Mouse (Mus musculus) Patski (cell line): ENCODE measurements around the gene Sec14l3. TPM values are rescaled to one million over a fixed set of nuclear protein-coding genes. Genes with fewer than 3 reads are reported as not detected.

ENCODE experiments used
- ATAC-seq: fragments of 100-300 bp; one replicate; pipeline ENCODE4 v1.8.0; 2021
- CTCF ChIA-PET: fragments of 350-600 bp; sonication (Branson Sonifier 250); formaldehyde crosslinking; loops from one replicate; lab custom pipeline; 2022; ENCODE audit warnings: inconsistent platforms; lab: Charles Lee
- POLR2A ChIA-PET: fragments of 350-600 bp; sonication (Branson Sonifier 250); formaldehyde crosslinking; loops from one replicate; lab custom pipeline; 2022; ENCODE audit warnings: antibody characterized with exemption, inconsistent platforms; lab: Charles Lee
- DNase-seq: peaks from one replicate; pipeline ENCODE4 v3.0.0-alpha.2; 2011; ENCODE audit warnings: low read depth, low spot score
- H3K27me3 ChIP-seq: fragments of 371-371 bp; one replicate; pipeline ENCODE4 v1.5.1; 2021
- CTCF ChIP-seq: fragments of 100-300 bp; IDR thresholded peaks from one replicate; pipeline ENCODE4 v1.5.1; 2021
- in situ Hi-C: fragments of 300-500 bp; cut with MboI; formaldehyde crosslinking; loops from 3 replicates; pipeline ENCODE4 v1.11.1; 2018; ENCODE audit warnings: low pct_unique_long_range_greater_than_20kb, mixed read lengths
- polyA plus RNA-seq: library from polyadenylated mRNA; unstranded; gene quantifications from one replicate; pipeline ENCODE4 v1.2.3, GENCODE M21; 2021

Sec14l3 gene
- polyA plus RNA-seq, 1 experiment from 2014 or later = not detected

GRCm38 (mm10) chr11:4034169-4034568, 30.5 kb upstream of the Sec14l3 start:
- ChIA-PET CTCF (no interaction called here), POLR2A (no interaction called here)
- peaks cover 15% of the 10 kb centered on the region for H3K27me3 ChIP-seq
- ATAC-seq (no peak), DNase-seq (no peak)
- in situ Hi-C loops = loop anchor here (25.0 kb wide), 1 partner anchor 928 kb away; no protein-coding TSS in a partner anchor
- no peak for TF ChIP-seq CTCF

GRCm38 (mm10) chr11:4035116-4035892, 29.3 kb upstream of the Sec14l3 start:
- in situ Hi-C loops = loop anchor here (25.0 kb wide), 1 partner anchor 927 kb away; no protein-coding TSS in a partner anchor
- peaks cover 4% of the 10 kb centered on the region for H3K27me3 ChIP-seq
- POLR2A ChIA-PET = no interaction called here
- DNase-seq (no peak), ATAC-seq (no peak)
- TF ChIP-seq CTCF = no peak
- CTCF ChIA-PET = no interaction called here

GRCm38 (mm10) chr11:4035916-4036315, 28.7 kb upstream of the Sec14l3 start:
- CTCF ChIA-PET = no interaction called here
- POLR2A ChIA-PET = no interaction called here
- in situ Hi-C loops = loop anchor here (25.0 kb wide), 1 partner anchor 926 kb away; no protein-coding TSS in a partner anchor
- H3K27me3 ChIP-seq = no peaks in the 10 kb centered on the region
- no peak for DNase-seq
- no peak for TF ChIP-seq CTCF
- ATAC-seq = no peak

GRCm38 (mm10) chr11:4036365-4037084, 28.1 kb upstream of the Sec14l3 start:
- CTCF ChIA-PET = no interaction called here
- in situ Hi-C loops = loop anchor here (25.0 kb wide), 1 partner anchor 926 kb away; no protein-coding TSS in a partner anchor
- POLR2A ChIA-PET = no interaction called here
- TF ChIP-seq CTCF = no peak
- ATAC-seq (no peak), DNase-seq (no peak)
- peaks cover 4% of the 10 kb centered on the region for H3K27me3 ChIP-seq

- in situ Hi-C loops = loop anchor here (25.0 kb wide), 1 partner anchor 922 kb away; no protein-coding TSS in a partner anchor
- POLR2A ChIA-PET = no interaction called here
- no peak for TF ChIP-seq CTCF
- CTCF ChIA-PET = interaction anchor here (1.1 kb wide), 1 partner anchor 40 kb away, joined by 3 read pairs; no protein-coding TSS in a partner anchor
- H3K27me3 ChIP-seq = peaks cover 21% of the 10 kb centered on the region
- DNase-seq (no peak), ATAC-seq (no peak)
Measured at GRCm38 (mm10) chr11:4039951-4040350, 24.7 kb upstream of the Sec14l3 start.

GRCm38 (mm10) chr11:4041123-4041625, 23.5 kb upstream of the Sec14l3 start:
- DNase-seq = no peak
- no peak for TF ChIP-seq CTCF
- ATAC-seq = no peak
- peaks cover 21% of the 10 kb centered on the region for H3K27me3 ChIP-seq
- POLR2A ChIA-PET = no interaction called here
- in situ Hi-C loops = loop anchor here (25.0 kb wide), 1 partner anchor 921 kb away; no protein-coding TSS in a partner anchor
- CTCF ChIA-PET = no interaction called here

GRCm38 (mm10) chr11:4043081-4043480, 21.6 kb upstream of the Sec14l3 start:
- CTCF ChIA-PET = no interaction called here
- H3K27me3 ChIP-seq = peaks cover 31% of the 10 kb centered on the region
- in situ Hi-C loops = loop anchor here (25.0 kb wide), 1 partner anchor 919 kb away; no protein-coding TSS in a partner anchor
- ATAC-seq (no peak), DNase-seq (no peak)
- POLR2A ChIA-PET = no interaction called here
- TF ChIP-seq CTCF = no peak

- in situ Hi-C loops = loop anchor here (25.0 kb wide), 1 partner anchor 916 kb away; no protein-coding TSS in a partner anchor
Measured at GRCm38 (mm10) chr11:4046526-4046925, 18.1 kb upstream of the Sec14l3 start.

GRCm38 (mm10) chr11:4047766-4048165, 16.9 kb upstream of the Sec14l3 start:
- H3K27me3 ChIP-seq = peaks cover 29% of the 10 kb centered on the region
- TF ChIP-seq CTCF = no peak
- CTCF ChIA-PET = interaction anchor here (0.8 to 1.5 kb wide), 3 partner anchors 32 to 38 kb away, joined by 3 to 4 read pairs (median 3); no protein-coding TSS in a partner anchor
- no peak for ATAC-seq
- DNase-seq = no peak
- POLR2A ChIA-PET = no interaction called here
- in situ Hi-C loops = loop anchor here (25.0 kb wide), 1 partner anchor 915 kb away; no protein-coding TSS in a partner anchor

More at GRCm38 (mm10) chr11:4046526-4046925, 18.1 kb upstream of the Sec14l3 start:
- H3K27me3 ChIP-seq = peaks cover 27% of the 10 kb centered on the region
- no peak for DNase-seq
- TF ChIP-seq CTCF = no peak
- POLR2A ChIA-PET = no interaction called here
- CTCF ChIA-PET = no interaction called here
- no peak for ATAC-seq

- DNase-seq = no peak
- TF ChIP-seq CTCF = no peak
- POLR2A ChIA-PET = no interaction called here
- in situ Hi-C loops = loop anchor here (25.0 kb wide), 1 partner anchor 914 kb away; no protein-coding TSS in a partner anchor
- CTCF ChIA-PET = interaction anchor here (1.5 kb wide), 1 partner anchor 37 kb away, joined by 3 read pairs; no protein-coding TSS in a partner anchor
- no peak for ATAC-seq
- peaks cover 23% of the 10 kb centered on the region for H3K27me3 ChIP-seq
Measured at GRCm38 (mm10) chr11:4048438-4048837, 16.2 kb upstream of the Sec14l3 start.
